Mouse (Mus musculus): ENCODE results near the gene Ttbk1.

The Ttbk1 gene

GRCm38 (mm10) chr17:46393012-46393411, 94.5 kb downstream of the Ttbk1 start:
- peak; percentile 64 for DNase-seq

Measured in kidney, postnatal 10 days (tissue).